Mouse (Mus musculus) retina, postnatal 1 day (tissue): ENCODE results near the gene Dgkz.
A peak's percentile ranks its signal among the peaks of the same experiment; 100 is the strongest.

Source experiments
- DNase-seq: peaks from one replicate; pipeline ENCODE4 v3.0.0-alpha.2; 2012

Dgkz gene

DNA sequence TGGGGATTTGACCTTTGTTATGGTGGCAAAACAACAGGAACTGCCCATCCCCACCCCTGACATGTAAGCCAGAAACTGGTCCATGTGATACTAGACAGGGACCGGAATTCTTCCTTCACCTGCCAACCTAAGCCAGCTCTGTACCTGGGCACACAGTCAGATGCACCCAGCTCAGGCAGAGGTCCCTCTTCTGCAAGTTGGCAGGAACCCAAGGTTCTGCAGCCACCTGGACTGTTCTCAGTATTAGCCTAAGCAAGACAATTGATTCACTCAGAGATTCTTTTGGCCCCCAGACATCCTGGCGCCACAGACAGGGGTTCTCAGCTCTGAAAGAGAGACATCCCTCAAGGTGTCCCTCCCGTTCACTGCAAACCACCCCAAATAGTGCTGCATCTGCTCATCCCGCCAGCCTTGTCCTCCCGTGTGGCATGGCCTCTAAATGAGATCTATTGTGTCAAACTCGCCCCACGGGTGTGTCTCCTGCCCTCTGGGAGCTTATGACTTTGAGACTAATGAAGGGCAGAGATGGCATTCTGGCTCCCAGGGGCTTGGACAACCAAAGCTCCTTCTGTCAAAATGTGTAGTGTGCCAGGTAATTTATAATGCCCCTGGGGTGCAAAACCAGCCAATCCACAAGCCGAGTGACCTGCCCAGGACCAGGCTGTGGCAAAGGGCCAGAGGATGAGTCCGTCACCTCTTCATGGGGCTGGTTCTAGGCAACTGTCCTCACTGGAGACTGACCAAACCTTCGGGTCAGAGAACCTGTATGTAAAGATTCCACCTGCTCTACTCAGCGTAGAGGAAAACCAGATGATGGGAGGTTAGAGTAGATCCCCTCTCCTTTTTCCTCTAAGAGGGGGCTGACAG lies 15.9 kb downstream of the Dgkz start:
- DNase-seq, result no peak

DNA sequence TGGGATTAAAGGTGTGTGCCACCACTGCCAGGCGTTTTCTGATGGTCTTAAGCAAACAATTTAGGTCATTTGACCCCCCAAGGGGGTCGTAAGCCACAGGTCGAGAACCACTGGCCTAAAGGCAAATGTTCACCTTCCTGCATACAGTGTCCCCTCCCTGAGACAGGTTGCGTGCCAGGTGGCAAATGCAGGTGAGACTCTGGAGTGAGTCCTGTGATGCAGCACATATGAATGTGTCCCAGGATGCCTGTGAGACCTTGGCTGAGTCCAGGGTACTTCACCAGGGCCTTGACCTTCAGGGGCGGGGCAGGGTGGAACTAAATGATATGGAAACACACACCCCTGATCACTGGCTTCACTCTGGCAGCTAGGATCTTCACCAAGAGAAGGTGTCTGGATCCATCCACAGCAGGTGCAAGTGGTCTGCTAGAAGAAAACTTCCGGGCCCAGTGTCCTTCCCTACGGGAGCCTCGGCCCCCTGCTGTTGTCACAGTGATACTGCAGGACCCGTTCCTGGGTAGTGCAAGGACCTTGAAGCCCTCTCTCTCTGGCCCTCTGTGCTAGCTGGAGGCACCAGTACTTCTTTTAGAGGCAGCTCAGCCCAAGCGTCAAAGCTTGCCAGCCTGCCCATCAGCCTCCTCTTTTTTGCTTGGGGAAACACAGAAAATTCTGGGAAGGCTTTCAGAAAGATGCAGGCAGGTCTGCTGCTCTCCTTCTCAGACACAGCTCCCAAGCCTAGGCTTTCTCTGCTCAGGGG lies 16.8 kb downstream of the Dgkz start:
- DNase-seq, result peak; percentile 81

DNA sequence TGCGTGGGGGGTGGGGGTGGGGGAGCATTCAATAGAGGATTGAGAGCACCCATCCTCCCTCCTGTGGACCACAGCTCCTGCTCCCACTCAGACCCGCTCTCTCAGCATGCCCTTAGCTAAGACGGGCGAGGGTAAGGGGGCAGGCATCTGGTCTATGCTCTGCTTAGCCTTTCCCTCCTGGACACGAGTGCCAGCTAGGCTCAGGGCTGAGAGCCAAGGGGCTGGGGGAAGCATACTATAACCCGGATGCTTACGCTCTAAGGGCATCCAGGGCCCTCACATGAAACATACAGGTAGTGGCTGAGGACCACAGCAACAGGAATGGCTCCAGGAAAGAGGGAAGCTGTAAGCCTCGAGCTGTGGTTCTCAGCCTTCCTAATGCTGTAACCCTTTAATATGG lies 17.6 kb downstream of the Dgkz start:
- no peak for DNase-seq

DNA sequence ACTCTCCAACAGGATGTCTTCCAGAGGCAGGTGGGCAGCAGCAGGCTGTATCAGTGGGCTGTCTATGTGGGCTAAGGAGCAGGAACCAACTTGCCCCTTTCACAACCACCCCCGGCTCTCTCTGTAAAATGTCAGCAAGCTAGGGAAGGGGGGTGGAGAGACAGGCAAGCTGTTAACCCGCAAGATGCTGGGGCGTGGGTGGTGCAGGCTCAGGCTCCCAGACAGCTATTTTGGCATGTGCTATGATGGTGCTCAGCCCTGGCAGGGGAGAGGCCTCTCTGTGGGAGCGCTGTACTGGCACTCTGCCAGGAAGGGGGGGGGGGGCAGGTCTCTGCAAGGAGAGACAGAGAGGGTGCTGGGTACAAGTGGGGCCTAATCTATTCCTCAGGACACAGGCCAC lies 18.6 kb downstream of the Dgkz start:
- peak; percentile 71 for DNase-seq

DNA sequence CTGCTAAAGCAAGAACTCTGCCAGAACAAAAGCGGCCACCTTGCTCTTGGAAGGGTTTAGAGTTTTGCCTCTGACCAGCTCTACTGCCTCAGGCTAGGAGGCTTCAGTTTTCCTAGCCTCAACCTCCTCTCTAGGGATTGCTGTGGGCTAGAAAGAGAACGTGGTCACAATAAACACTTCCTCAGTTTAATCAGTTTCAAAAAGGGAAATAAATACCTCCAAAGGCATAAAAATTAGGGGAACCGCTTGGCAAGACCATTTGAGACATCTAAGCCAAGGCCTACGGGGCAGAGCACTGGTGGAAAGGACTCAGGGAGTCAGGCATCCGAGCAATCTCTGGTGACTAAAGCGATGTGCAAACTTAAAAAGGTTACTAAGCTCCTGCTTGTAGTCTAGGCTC lies 19.8 kb downstream of the Dgkz start:
- no peak for DNase-seq

DNA sequence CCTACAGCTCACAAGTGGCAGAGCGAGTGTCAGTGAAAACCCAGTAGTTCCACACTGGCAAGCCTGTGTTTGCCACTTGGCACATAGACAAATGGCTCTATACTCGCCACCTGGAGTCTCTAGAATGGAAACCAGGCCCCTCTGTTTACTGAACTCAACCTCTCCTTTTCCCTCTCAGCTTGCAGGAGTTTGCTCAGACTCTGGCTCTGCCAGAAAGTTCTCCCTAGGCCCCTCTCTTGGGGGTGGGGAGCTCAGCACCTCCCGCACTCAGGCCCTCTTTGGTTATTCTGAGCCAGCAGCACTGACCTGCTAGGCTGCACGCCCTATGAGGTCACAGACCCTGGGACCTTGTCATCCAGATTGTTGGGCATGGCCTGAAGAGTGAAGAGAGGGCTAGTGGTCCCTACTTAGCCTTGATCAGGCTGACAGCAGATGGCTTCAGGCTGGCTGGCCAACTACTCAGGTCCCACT lies 20.5 kb downstream of the Dgkz start:
- DNase-seq, result no peak

DNA sequence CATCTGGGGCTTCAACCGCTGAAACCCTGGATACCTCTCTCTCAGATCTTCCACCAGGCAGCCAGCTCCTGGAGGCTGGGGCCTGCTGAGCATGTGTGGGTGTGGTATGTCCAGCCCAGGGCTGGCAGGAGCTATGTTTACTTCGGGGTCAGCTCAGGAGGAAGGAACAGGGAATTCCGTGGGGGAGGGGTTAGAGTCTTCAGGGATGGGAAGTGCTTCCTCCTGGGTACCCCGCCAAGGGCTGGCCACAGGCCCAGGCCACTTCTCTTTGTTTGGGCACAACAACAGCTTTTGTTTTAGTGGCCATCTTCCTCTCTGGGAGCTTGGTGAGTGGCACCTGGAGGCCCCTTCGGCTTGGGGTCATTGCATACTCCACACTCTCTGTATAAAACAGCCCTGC lies 21.8 kb downstream of the Dgkz start:
- peak; percentile 75 for DNase-seq

DNA sequence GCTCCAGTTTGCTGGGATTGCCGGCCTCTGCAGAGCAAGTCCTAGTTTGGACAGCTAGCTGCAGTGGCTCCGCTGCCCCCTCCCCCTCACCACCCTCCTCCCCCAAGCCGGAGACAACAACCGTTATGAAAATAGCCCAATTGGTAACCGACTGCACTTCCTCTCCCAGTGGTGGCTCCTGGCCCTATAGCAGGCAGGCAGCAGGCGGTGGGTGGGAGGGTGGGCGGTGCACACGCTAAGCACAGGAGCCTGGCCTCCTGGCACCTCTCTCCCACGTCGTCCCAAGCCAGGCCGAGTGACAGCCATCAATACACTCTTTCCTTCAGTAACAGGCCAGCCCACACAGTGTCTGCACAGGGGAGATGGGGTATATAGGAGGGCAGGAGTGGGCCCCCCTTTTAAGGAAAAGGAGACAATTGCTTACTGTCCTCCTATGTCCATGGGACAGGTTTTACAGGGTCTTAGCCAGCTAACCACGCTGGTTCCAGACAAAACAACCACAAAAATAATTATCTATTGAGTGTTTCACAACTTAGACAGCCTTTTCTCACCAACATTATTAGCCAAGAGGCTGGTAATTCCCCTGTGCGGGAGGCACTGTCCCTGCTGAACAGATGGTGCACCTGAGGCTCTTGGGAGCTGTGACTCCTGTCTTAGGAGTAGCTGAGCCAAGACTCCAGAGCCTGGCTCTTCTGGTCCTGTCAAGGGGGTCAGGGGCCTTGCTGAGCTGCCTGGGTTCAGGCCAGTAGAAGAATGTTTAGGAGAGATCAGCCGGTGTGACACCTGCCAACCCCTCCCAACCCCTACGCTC lies 25.2 kb downstream of the Dgkz start:
- DNase-seq, result peak; percentile 87

DNA sequence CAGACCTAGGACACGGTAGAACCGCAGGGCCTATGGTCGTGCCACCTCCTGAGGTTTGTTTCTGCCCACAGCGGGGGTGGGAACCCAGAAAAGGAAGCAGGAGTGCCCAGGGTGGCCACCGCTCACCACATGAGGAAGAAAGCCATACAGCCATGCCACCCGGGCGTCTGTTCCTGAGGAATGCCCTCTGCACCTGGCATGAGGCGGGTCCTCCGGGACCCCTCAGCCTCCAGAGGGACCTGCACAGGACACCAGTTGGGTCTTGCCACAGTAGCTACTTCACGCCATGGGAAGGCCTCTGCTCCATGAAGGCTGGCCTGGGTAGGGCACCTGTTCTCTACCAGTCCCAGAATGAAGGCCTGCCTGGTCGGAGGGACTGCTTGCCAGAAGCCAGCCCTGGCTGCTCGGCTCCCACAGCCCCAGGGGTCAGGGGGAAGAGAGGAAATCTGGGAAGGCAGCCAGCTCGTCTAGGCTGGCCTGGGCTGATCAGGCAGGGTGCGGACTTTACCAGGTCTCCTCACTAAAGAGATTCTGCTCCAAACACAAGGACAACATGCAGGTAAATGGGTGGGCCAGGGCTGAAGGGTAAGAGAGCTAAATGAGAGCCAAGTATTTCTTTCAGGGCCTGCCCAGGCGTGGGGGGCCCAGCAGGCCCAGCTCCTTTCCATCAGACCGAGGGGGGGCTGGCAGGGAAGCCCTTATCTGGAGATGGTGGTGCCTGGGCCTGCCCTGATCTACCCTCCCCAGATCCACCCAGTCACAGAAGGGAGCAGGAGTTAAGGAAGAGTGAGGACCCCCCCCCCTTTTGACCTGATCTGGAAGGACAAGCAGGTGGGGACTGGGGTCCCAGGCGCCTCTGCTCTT lies 26.0 kb downstream of the Dgkz start:
- peak; percentile 48 for DNase-seq

DNA sequence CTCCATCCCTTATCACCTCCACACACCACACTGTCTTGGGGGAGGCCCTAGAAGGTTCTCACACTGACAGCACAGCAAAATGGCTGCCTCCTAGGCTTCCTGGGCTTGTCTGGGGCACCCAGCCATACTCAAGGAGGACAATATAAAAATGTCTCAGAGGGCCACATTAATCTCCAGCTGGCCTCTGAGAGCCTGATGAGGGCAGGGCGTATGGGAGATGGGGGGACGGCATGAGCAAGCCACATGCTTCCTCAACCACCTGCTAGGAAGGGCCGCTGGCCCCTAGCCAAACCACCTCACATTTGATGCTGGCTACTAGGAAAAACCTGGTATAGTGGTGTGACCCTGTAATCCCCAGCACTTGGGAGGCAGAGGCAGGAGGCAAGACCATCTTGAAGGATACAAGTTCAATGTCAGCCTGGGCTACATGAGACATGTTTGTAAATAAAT lies 26.8 kb downstream of the Dgkz start:
- DNase-seq, result peak; percentile 58

DNA sequence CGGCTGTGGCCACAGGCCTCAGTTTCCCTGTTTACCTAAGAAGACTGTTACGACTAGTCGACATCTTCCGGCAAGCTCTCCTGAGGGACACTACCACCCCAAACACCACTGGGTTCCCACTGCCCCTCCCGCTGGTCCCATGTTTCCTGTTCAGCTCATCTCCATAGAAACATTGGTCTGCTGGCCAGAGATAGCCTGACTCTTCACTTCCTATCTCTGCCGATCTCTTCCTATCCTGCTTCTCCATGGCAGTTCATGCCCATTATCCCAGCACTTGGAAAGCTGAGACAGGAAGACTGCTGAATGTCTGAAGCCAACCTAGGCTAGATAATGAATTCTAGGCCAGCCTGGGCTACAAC lies 27.5 kb downstream of the Dgkz start:
- DNase-seq, result no peak

DNA sequence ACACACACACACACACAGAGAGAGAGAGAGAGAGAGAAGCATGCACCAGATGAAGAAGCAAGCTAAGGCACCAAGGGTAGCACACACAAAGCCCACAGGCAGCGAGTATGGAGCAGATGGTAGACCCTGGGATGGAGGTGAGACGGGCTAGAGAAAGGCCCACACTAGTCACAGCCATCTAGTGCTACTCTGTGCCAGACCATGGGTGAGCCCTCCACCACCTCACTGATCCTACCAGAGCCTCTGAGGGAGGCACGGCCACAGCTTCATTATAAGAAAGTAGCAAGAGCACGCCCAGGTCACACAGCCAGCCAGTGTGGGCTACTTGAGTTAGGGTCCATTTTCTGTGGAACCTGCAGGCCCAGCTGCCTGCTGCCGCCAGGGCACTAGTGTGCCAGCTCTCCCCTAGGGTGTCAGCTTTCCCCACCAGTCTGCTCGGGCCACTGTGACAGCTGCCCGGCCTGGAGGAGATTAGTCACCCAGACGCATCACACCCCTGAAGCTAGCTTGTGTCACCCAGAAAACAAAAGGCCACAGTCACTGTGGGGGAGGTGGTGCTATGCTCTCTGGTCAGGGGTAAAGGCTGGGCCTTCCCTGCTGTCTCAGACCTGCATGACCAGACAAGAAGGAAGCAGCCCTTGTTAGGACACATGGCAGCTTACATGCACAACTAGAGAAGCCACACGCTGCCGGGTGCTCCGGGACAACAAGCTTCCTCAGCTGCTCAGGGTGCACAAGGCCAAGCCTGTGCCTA lies 28.1 kb downstream of the Dgkz start:
- DNase-seq, result peak; percentile 88

DNA sequence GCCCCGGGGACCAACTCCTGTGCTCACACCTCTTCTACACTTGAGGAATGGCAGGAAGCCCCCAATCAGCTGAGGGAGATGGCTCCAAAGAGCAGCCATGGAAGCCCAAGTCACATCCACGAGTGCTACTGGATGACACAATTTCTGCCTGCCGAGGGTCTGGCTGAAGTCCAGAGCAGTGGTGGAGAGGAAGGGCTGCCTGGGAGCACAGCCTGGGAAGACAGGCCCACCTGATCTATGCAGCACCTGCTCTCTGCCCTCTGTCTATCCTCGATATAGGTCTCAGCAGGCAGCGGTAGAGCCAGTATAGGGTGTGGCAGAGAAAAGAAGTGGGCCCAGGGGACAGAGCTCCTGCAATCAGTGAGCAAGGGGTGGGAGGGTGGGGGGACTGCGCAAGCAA lies 28.8 kb downstream of the Dgkz start:
- no peak for DNase-seq

DNA sequence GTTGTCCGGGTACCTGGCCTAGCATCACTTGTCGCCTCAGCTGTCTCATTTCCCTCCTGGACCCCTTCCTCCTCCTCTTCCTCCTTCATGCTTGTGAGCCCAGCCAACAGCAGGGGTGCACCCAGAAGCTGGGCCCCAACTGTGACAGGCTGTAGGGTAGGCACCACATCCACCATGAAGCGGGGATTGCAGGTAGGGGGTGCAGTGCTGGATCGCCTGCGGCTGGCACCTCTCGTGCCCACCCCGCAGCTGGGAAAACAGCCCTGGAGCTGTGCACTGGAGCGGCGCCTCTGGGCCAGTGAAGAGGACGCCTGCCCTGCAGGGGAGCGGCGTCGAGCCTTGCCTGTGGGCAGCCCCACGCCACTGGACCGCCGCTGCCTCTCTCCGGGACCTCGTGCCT lies 30.2 kb downstream of the Dgkz start, which contains the start of gene Gm9821:
Gene Gm9821 (plus strand): TSS at position 221 of the 400 bp plus-strand sequence.
- no peak for DNase-seq

DNA sequence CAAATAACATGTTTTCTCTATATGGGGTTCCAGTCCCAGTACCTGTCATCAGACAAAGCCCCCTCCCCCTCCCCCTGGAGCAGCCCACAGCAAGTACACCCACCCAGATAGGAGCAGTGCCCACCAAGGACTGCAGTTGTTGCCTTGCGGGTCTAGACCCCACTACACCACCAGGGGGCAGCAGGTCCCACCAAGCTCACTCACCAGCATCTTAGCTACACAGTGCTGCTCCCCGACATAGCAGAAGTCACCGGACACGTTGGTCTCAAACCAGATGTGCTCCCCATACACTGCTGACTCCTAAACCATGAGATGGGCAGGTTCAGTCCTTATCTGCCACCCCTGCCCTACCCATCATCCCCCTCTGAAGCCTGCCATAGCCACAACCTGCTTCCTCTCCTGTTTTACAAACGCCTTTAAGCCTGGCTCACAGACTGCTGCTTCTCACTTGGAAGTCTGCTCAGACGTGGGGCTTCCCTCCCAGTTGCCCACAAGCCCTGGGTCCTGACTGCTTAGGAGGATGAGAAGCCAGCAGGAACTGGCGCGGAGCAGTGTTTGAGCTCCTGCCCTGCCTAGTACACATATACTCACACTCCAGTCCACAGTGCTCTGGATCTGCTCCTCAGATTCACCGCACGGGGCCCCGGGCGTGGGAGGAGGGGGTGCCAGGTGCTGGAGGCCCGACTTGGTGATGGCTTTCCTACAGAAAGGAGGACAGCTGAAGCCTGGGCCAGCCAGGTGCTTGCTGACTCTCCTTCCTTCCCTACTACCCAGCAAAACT lies 31.3 kb downstream of the Dgkz start:
- DNase-seq, result peak; percentile 83

DNA sequence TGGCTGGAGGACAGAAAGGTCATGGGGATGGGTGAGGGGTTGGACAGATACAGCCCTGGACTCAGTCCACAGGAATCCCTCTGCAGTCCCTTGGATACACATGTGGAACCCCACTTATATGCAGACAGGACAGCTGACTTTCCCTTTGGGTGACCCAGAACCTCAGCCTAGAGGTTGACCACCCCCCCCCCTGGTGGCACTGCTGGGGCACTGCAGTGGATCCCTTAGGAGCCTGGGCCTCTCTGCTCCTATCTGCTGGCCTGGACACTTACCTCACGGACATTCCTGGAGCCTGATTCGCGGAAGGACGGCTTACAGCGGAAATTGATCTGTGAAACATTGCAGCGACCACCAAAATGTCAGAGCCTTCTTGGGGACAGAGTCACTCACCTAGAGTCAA lies 33.3 kb downstream of the Dgkz start:
- DNase-seq, result peak; percentile 41

DNA sequence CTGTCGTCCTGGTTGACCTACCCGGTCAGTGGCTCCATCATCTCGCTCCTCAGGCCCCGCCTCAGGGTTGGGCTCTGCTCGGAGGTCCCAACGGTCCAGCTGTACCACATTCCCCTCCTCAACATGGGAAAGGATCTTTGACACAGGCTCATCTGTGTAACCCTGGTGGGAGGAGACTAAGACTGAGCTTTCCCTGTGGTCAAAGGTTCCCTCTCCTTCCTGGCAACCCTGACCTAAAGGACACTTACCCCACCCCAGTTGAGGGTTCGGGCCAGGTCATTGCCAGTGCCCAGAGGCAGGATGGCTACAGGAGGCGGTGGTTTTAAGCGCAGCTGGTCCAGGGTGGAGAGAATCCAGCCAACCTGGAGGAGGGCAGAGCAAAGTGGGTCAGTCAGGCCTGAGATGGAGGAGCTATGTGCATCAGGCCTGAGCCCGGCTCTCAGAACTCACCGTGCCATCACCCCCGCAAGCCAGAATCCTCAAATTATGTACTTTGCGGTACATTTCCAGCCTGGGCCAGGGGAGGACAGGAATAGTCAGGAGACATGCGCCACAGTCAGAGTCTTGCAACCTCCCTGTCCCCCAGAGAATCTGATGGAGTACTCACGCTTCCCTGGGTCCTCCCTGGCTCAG lies 36.2 kb downstream of the Dgkz start:
- no peak for DNase-seq

DNA sequence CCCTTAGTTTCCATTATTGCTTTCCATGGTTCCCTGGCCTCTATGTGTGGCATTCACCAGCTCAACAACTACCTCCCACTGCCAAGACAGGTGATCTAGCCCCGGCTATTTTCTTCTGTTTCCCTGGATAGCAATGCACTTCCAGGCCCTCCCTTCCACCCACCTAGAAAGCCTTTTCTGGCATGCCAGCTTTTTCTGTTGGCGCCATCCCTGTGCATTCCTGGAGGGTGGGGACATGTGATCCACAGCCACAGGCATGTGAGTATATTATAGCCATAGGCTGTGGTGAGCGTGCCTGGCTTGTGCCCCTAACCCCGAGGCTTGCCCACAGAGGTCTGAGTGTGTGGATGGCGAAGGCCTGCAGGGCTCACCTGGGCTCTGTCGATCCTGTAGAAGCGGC lies 39.5 kb downstream of the Dgkz start:
- no peak for DNase-seq

DNA sequence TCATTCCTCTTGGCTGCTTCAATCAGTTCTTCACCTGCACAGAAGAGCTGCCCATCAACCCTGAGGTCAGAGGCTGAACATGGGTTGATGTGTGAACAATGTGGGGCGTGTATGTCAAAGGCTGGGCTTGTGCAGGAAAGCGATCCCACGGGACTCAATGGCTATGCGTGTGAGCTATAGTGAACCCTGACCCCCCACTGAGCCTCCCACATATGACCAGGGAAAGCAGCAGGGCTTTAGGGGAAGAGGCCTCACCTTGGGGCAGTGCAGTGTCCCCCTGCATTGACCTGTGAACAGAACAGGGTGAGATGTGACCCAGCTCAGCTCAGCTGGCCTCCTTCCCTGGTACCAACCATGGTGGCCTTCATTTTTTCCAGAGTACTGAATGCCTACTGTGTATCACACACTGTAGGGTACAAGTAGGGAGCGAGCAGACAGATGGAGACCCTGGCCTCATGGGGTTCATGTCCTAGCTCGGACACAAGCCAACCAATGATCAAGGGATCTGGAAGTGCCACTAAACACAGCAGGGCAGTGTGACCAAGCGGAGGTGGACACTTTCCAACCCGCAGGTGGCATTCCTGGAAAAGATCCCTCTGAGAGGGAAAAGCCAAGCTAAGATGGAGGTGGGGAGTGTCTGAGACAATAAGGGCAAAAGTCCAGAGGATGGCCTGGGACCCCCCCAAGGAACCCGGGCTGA lies 40.7 kb downstream of the Dgkz start:
- no peak for DNase-seq
